Mouse (Mus musculus) forebrain, embryonic 14.5 days (tissue): Measurements from ENCODE around the gene Zfp872. TPM values are rescaled to one million over a fixed set of nuclear protein-coding genes. Genes with fewer than 3 reads are reported as not detected.
"Not testable (repeated sequence)": the region's sequence is repeated elsewhere in the genome, so short reads cannot be mapped to it uniquely, and the experiment has no call there.

Experiments
- ATAC-seq: fragments of 200-750 bp; cut with Nextera tagmentation; 2 replicates; pipeline ENCODE4 v1.8.0; 2017; ENCODE audit warnings: mild to moderate bottlenecking, moderate library complexity
- DNase-seq: peaks from one replicate; pipeline ENCODE4 v3.0.0-alpha.2; 2015; ENCODE audit warnings: low spot score
- H3K27ac ChIP-seq: fragments of 300-500 bp; sonication (generic); 2 replicates; pipeline ENCODE4 v1.5.1; 2014; ENCODE audit warnings: low read depth, mild to moderate bottlenecking, control low read depth, low read length, moderate library complexity
- H3K27me3 ChIP-seq: fragments of 300-500 bp; sonication (generic); replicated peaks from 2 replicates; pipeline ENCODE4 v1.6.1; 2014; ENCODE audit warnings: low read length, control low read depth, mixed read lengths; ENCODE audit not compliant: control insufficient read depth, insufficient read depth
- H3K36me3 ChIP-seq: fragments of 300-500 bp; sonication (generic); 2 replicates; pipeline ENCODE4 v1.6.1; 2014; ENCODE audit warnings: low read length, control low read depth; ENCODE audit not compliant: control insufficient read depth, insufficient read depth
- H3K4me1 ChIP-seq: fragments of 300-500 bp; sonication (generic); 2 replicates; pipeline ENCODE4 v1.6.1; 2014; ENCODE audit warnings: antibody characterized with exemption, low read length, control low read depth; ENCODE audit not compliant: control insufficient read depth, insufficient read depth
- H3K4me2 ChIP-seq: fragments of 300-500 bp; sonication (generic); 2 replicates; pipeline ENCODE4 v1.6.1; 2014; ENCODE audit warnings: mild to moderate bottlenecking, control low read depth, low read length
- H3K4me3 ChIP-seq: fragments of 300-500 bp; sonication (generic); 2 replicates; pipeline ENCODE4 v1.5.1; 2014; ENCODE audit warnings: low read depth, low read length, control low read depth
- H3K9ac ChIP-seq: fragments of 300-500 bp; sonication (generic); 2 replicates; pipeline ENCODE4 v1.6.1; 2014; ENCODE audit warnings: mild to moderate bottlenecking, low read length, control low read depth, moderate library complexity
- H3K9me3 ChIP-seq: fragments of 300-500 bp; sonication (generic); replicated peaks from 2 replicates; pipeline ENCODE4 v1.6.1; 2016; ENCODE audit warnings: low read length, control low read depth, mixed read lengths; ENCODE audit not compliant: control insufficient read depth
- WGBS: fragments of 180-500 bp; shearing (Covaris S2); extraction: QIAGEN DNeasy Blood & Tissue Kit; methylation state at CpG from one replicate; pipeline ENCODE4 v1.1.7; 2014; 5-methylcytosine and 5-hydroxymethylcytosine counted together
- polyA plus RNA-seq: library from polyadenylated mRNA; unstranded; fragments of >200 nt; fragmentation: Nextera tagmentation; extraction: Ambion mirVana; gene quantifications from 2 replicates; pipeline ENCODE4 v1.2.1, GENCODE M21; 2014

Zfp872 gene
- 0.13 and 0.26 TPM in 2 replicates for polyA plus RNA-seq

DNA sequence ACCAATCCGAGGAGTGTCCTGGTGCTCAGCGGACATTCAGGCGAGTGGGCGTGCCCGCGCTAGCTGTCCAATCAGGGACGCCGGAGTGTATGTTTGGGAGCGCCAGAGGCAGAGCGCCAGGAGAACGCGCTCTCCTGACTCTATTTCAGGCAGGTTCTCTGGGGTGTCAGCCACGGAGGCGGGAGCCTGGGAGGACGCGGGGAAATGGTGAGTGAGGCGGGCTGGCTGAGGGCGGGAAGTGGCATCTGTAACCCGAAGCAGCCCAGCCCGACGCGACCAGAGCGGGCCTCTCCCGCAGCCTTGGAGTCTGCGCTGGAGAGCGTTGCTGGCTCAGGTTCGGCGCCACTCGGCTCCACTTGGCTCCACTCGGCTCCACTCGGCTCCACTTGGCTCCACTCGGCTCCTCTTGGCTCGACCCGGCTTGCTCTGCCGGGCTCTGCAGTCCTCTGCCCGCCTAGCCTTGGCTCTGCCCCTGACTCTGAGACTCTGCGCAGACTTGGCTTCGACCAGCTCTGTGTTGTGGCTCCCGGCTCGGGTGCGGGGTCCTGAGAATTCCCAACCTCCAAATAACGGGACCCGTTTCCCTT lies at the start of gene Zfp872:
TSS of gene Zfp872 (plus strand) at position 66 of the 587 bp plus-strand sequence.
- ATAC-seq: peak; percentile 87
- peak within 1 kb of the TSS; percentile 65 for H3K4me2 ChIP-seq
- WGBS: 14% methylated on average over 38 of the region's 43 CpGs

DNA sequence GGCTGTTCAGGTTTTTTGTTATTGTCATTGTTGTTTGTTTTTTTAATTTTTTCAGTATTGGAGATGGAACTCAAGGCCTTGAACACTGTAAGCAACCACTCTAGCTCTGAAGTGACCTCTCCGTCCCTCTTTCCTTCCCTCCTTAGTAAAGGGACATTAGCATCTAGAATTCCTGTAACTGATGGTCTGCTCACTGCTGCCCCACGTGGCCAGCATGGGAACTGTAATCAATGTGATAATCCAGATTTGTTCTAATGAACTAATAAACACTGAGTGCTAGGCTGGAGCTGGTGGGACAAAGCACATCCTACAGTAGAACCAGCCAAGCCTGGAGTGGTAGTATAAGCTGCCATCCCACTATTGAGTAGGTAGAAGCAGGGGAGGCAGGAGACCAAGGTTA lies 49.4 kb upstream of the Zfp872 start:
- Histone ChIP-seq H3K36me3 (no peaks in the 10 kb centered on the region), H3K27ac (no peak overlapping the region), H3K4me2 (no peak overlapping the region), H3K9me3 (no peaks in the 10 kb centered on the region), H3K27me3 (no peaks in the 10 kb centered on the region), H3K9ac (no peak overlapping the region), H3K4me1 (no peaks in the 10 kb centered on the region), H3K4me3 (no peak overlapping the region)
- WGBS: 29% methylated on average over 2 of the region's 2 CpGs
- DNase-seq (peak; percentile 50), ATAC-seq (no peak)

More for the DNA sequence above, at the start of gene Zfp872:
- H3K9ac ChIP-seq: peak within 1 kb of the TSS; percentile 40
- no peaks in the 10 kb centered on the region for H3K36me3 ChIP-seq
- H3K27ac ChIP-seq: no peak within 1 kb of the TSS
- H3K4me1 ChIP-seq: no peaks in the 10 kb centered on the region
- peak within 1 kb of the TSS; percentile 41 for H3K4me3 ChIP-seq
- DNase-seq: peak; percentile 67
- 0 out of 2 replicates have a peak, but pooled peaks cover 4% of the 10 kb centered on the region for H3K27me3 ChIP-seq
- H3K9me3 ChIP-seq: 0 out of 2 replicates have a peak, but pooled peaks cover 2% of the 10 kb centered on the region

GRCm38 (mm10) chr9:22139746-22140145 lies 48.1 kb upstream of the Zfp872 start:
- Histone ChIP-seq H3K36me3 (no peaks in the 10 kb centered on the region), H3K4me1 (no peaks in the 10 kb centered on the region), H3K9me3 (no peaks in the 10 kb centered on the region), H3K27me3 (no peaks in the 10 kb centered on the region), H3K4me2 (no peak overlapping the region), H3K4me3 (no peak overlapping the region), H3K9ac (no peak overlapping the region), H3K27ac (no peak overlapping the region)
- ATAC-seq: no peak
- no peak for DNase-seq
- 88% methylated on average over 5 of the region's 5 CpGs for WGBS

- Histone ChIP-seq H3K4me3 (no peak overlapping the region), H3K27ac (no peak overlapping the region), H3K36me3 (no peaks in the 10 kb centered on the region), H3K9ac (no peak overlapping the region), H3K4me1 (no peaks in the 10 kb centered on the region), H3K9me3 (no peaks in the 10 kb centered on the region), H3K27me3 (no peaks in the 10 kb centered on the region), H3K4me2 (no peak overlapping the region)
- DNase-seq: peak; percentile 92
- WGBS: 54% methylated on average over 17 of the region's 17 CpGs
- ATAC-seq: peak; percentile 62
Observed at GRCm38 (mm10) chr9:22143108-22144037, 44.5 kb upstream of the Zfp872 start.

- H3K4me2 ChIP-seq: no peak overlapping the region
- H3K4me3 ChIP-seq: no peak overlapping the region
- H3K27me3 ChIP-seq: no peaks in the 10 kb centered on the region
- DNase-seq (no peak), ATAC-seq (no peak)
- no peaks in the 10 kb centered on the region for H3K4me1 ChIP-seq
- 87% methylated on average over 7 of the region's 8 CpGs for WGBS
- H3K9me3 ChIP-seq: no peaks in the 10 kb centered on the region
- no peaks in the 10 kb centered on the region for H3K36me3 ChIP-seq
- H3K27ac ChIP-seq: no peak overlapping the region
- H3K9ac ChIP-seq: no peak overlapping the region
Observed at GRCm38 (mm10) chr9:22144304-22144965, 43.5 kb upstream of the Zfp872 start.

DNA sequence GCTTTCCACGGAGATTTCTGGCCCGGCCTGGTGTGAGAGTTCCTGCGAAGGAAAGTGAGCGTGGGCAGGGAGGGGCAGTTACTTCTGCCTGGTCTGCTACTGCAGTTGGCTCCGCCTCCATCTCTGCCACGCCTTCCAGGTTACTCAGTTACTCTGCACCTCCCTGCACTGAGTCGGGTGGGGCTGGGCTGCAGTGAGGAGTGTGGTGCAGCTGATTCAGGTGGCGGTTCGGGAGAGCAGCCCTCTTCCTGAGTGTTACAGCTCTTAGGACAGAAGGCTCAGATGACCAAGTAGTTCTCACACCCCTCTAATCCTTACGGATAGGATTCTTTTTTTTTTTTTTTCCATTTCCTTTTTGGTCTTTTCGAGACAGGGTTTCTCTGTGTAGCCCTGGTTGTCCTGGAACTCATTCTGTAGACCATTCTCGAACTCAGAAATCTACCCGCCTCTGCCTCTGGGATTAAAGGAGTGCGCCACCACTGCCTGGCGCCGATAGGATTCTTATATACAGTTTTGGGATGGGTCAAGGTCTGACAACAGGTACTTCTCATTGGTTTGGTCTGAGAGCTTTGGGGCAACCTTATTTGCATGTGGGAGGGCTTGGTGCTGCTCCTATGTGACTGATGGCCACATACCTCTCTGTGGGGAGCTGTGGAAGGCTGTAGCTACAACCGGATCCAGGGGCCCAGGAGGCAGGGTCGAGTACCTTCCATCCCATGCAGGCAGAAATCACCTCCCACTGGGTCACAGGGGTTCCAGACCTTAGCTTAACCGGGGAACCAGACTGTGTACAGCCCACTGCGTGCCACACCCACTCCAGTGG lies 38.3 kb upstream of the Zfp872 start:
- Histone ChIP-seq H3K4me3 (no peak overlapping the region), H3K4me1 (no peaks in the 10 kb centered on the region), H3K9ac (no peak overlapping the region), H3K36me3 (no peaks in the 10 kb centered on the region), H3K9me3 (no peaks in the 10 kb centered on the region), H3K27me3 (no peaks in the 10 kb centered on the region), H3K27ac (no peak overlapping the region), H3K4me2 (no peak overlapping the region)
- 77% methylated on average over 20 of the region's 20 CpGs for WGBS
- ATAC-seq: no peak
- no peak for DNase-seq

DNA sequence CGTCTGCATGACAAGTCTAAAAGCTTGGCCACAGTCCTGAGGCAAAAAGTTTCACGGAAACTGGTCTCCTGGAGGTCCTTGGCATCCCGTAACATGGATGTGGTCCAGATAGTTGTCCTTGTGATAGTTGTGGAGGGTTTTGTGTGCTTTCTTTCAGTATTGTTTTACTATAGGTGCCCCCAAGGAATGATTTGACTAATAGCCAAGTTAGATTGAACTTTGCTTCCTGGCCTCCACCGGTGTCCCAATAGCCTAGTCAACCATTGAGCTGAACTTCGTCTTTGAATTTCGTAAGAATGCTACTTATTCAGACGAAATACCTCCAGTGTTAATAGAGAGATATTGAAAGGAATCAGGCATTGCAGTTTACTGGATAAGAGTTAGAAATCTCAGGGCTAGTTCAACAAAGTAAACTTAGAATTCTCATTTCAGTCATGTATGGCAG lies 37.6 kb upstream of the Zfp872 start:
- H3K9me3 ChIP-seq, H3K27ac ChIP-seq, H3K36me3 ChIP-seq, H3K9ac ChIP-seq, H3K4me2 ChIP-seq, ATAC-seq, DNase-seq, H3K27me3 ChIP-seq, H3K4me1 ChIP-seq, H3K4me3 ChIP-seq: not testable (repeated sequence)
- WGBS: 87% methylated on average over 7 of the region's 7 CpGs

DNA sequence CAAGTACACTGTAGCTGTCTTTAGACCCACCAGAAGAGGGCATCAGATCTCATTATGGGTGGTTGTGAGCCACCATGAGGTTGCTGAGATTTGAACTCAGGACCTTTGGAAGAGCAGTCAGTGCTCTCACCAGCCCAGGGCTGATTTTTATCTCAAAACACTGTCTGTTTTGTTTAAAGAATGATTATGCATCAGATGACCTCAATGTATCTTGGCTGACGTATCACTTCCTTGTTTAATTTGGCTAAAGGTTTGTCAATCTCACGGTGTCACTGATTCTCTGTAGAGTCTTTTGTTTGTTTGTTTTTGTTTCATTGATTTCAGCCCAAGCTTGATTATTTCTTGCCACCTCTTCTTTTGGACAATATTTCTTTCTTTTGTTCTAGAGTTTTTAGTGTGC lies 36.9 kb upstream of the Zfp872 start:
- ATAC-seq (no peak), DNase-seq (no peak)
- Histone ChIP-seq H3K4me2 (no peak overlapping the region), H3K27me3 (no peaks in the 10 kb centered on the region), H3K27ac (no peak overlapping the region), H3K4me1 (no peaks in the 10 kb centered on the region), H3K36me3 (no peaks in the 10 kb centered on the region), H3K9ac (no peak overlapping the region), H3K9me3 (no peaks in the 10 kb centered on the region), H3K4me3 (no peak overlapping the region)
- 88% methylated on average over 2 of the region's 2 CpGs for WGBS
